Mouse (Mus musculus) embryonic facial prominence, embryonic 10.5 days (tissue): ENCODE data around the gene Esrrg. TPM values are rescaled to one million over a fixed set of nuclear protein-coding genes. Genes with fewer than 3 reads are reported as not detected.

Experiments
- DNase-seq: peaks from one replicate; pipeline ENCODE4 v3.0.0-alpha.2; 2017; ENCODE audit warnings: low spot score
- H3K27ac ChIP-seq: fragments of 300-500 bp; sonication (generic); replicated peaks from 2 replicates; pipeline ENCODE4 v1.5.1; 2016; ENCODE audit warnings: mild to moderate bottlenecking
- H3K27me3 ChIP-seq: fragments of 300-500 bp; sonication (generic); replicated peaks from 2 replicates; pipeline ENCODE4 v1.6.1; 2016; ENCODE audit warnings: low read depth, mild to moderate bottlenecking; ENCODE audit not compliant: poor library complexity, severe bottlenecking
- H3K36me3 ChIP-seq: fragments of 300-500 bp; sonication (generic); replicated peaks from 2 replicates; pipeline ENCODE4 v1.6.1; 2016; ENCODE audit warnings: mild to moderate bottlenecking, moderate library complexity
- H3K4me1 ChIP-seq: fragments of 300-500 bp; sonication (generic); 2 replicates; pipeline ENCODE4 v1.6.1; 2016
- H3K4me3 ChIP-seq: fragments of 300-500 bp; sonication (generic); 2 replicates; pipeline ENCODE4 v1.5.1; 2016; ENCODE audit warnings: mild to moderate bottlenecking, moderate library complexity
- H3K9me3 ChIP-seq: fragments of 300-500 bp; sonication (generic); 2 replicates; pipeline ENCODE4 v1.6.1; 2016; ENCODE audit warnings: mild to moderate bottlenecking
- WGBS: fragments of 180-500 bp; shearing (Covaris S2); methylation state at CpG from one replicate; pipeline ENCODE4 v1.1.7; 2016; 5-methylcytosine and 5-hydroxymethylcytosine counted together
- polyA plus RNA-seq: library from polyadenylated mRNA; unstranded; fragments of >200 nt; fragmentation: Nextera tagmentation; extraction: Ambion mirVana; gene quantifications from 2 replicates; pipeline ENCODE4 v1.2.1, GENCODE M21; 2016

Esrrg gene
- polyA plus RNA-seq, 1 experiment from 2014 or later: 1.1 TPM

DNA sequence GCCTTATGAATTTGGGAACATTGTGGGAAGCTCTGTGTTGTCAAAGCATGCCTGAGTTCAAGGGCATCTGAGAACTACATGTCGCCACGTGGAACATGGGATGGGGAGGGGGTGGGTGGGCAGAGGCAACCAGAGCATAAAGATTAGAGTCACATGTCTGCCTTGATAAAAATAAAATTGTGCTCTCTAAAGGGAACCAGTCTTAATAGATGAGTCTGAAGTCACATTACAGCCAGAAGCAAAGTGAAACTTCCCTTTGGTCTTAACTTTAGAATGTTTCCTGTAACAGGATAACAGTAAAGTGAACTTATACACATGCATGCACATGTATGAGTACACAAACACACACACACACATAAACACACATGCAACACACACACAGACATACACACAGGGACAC, 545.1 kb downstream of the Esrrg start:
- H3K4me3 ChIP-seq: no peak overlapping the region
- DNase-seq: no peak
- WGBS: 73% methylated on average over 2 of the region's 2 CpGs
- no peaks in the 10 kb centered on the region for H3K36me3 ChIP-seq
- H3K9me3 ChIP-seq: no peaks in the 10 kb centered on the region
- no peaks in the 10 kb centered on the region for H3K27me3 ChIP-seq
- H3K4me1 ChIP-seq: no peaks in the 10 kb centered on the region
- H3K27ac ChIP-seq: no peak overlapping the region

- no peaks in the 10 kb centered on the region for H3K9me3 ChIP-seq
- WGBS: 66% methylated on average over 14 of the region's 14 CpGs
These were observed 546.0 kb downstream of the Esrrg start for GRCm38 (mm10) chr1:188154466-188155110.

DNA sequence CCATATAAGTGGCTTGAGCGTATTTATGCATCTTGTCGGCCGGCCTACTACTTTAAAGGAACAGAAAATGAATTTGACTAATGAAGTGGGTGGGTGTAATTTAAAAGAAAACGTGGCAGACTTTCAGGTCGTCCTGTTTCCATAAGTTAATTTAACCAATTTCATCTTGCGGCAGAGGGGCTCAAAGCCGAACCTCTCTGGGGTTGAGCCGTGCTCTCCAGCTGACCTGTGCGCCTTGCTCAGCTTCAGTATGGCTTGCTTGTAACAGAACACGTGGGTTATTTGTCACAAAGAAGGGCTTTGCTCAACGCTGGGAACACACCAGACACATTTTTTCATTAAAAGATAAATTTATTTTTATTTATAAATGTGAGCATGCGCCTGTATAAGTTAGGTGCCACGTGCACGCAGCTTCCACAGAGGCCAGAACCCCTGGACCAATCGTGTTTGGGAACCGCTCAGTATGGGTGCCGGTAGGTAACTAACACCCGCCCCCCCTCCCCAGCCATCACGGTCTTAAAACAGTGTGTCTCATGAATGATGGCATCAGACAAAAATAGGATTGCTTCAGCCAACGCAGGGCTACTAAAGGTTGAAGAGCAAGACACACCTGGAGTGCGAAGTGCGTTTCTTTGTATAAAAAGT, 546.7 kb downstream of the Esrrg start:
- Histone ChIP-seq H3K9me3 (no peaks in the 10 kb centered on the region), H3K36me3 (no peaks in the 10 kb centered on the region), H3K27me3 (no peaks in the 10 kb centered on the region), H3K4me3 (no peak overlapping the region), H3K4me1 (no peaks in the 10 kb centered on the region), H3K27ac (no peak overlapping the region)
- DNase-seq: no peak
- WGBS: 81% methylated on average over 22 of the region's 22 CpGs

More at GRCm38 (mm10) chr1:188154466-188155110, 546.0 kb downstream of the Esrrg start:
- Histone ChIP-seq H3K27ac (no peak overlapping the region), H3K4me3 (0 out of 2 replicates have a peak overlapping the region, but pooled peaks have one; percentile 18), H3K4me1 (no peaks in the 10 kb centered on the region), H3K36me3 (no peaks in the 10 kb centered on the region), H3K27me3 (no peaks in the 10 kb centered on the region)
- no peak for DNase-seq

GRCm38 (mm10) chr1:188156520-188156919, 547.9 kb downstream of the Esrrg start:
- WGBS: 97% methylated on average over 5 of the region's 5 CpGs
- H3K9me3 ChIP-seq: no peaks in the 10 kb centered on the region
- DNase-seq: no peak
- no peaks in the 10 kb centered on the region for H3K36me3 ChIP-seq
- no peak overlapping the region for H3K4me3 ChIP-seq
- no peak overlapping the region for H3K27ac ChIP-seq
- H3K27me3 ChIP-seq: no peaks in the 10 kb centered on the region
- H3K4me1 ChIP-seq: no peaks in the 10 kb centered on the region

- Histone ChIP-seq H3K9me3 (no peaks in the 10 kb centered on the region), H3K4me3 (no peak overlapping the region), H3K27me3 (no peaks in the 10 kb centered on the region), H3K4me1 (no peaks in the 10 kb centered on the region), H3K27ac (no peak overlapping the region), H3K36me3 (no peaks in the 10 kb centered on the region)
- 94% methylated on average over 7 of the region's 7 CpGs for WGBS
- no peak for DNase-seq
These were observed 548.8 kb downstream of the Esrrg start for GRCm38 (mm10) chr1:188157237-188157955.

GRCm38 (mm10) chr1:188158675-188159074, 550.1 kb downstream of the Esrrg start:
- WGBS: 82% methylated on average over 1 of the region's 1 CpGs
- DNase-seq: no peak
- no peak overlapping the region for H3K27ac ChIP-seq
- H3K4me1 ChIP-seq: no peaks in the 10 kb centered on the region
- H3K9me3 ChIP-seq: no peaks in the 10 kb centered on the region
- no peak overlapping the region for H3K4me3 ChIP-seq
- H3K27me3 ChIP-seq: no peaks in the 10 kb centered on the region
- no peaks in the 10 kb centered on the region for H3K36me3 ChIP-seq

DNA sequence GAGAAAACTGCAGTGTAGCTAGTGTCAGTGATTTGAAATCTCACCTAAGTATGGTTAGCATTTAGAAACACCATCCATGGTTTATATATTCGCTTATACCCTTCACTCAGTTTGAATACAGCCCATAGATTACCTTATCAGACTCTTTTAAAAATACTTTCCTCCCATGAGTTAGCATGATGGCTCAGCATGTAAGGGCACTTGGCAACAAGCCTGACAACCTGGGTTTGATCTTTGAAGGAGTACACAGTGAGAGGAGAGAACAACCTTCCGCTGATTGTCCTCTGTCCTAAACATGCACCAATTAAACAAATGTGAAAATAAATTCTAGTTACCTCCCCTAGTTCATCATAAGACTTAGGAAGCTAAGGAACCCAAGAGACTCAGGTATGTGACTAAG, 550.5 kb downstream of the Esrrg start:
- WGBS: 86% methylated on average over 2 of the region's 2 CpGs
- Histone ChIP-seq H3K4me1 (0 out of 2 replicates have a peak, but pooled peaks cover under 1% of the 10 kb centered on the region), H3K36me3 (no peaks in the 10 kb centered on the region), H3K27me3 (no peaks in the 10 kb centered on the region), H3K27ac (no peak overlapping the region), H3K4me3 (no peak overlapping the region), H3K9me3 (no peaks in the 10 kb centered on the region)
- DNase-seq: no peak

GRCm38 (mm10) chr1:188163058-188163457, 554.5 kb downstream of the Esrrg start:
- H3K4me3 ChIP-seq: no peak overlapping the region
- H3K4me1 ChIP-seq: 0 out of 2 replicates have a peak, but pooled peaks cover 3% of the 10 kb centered on the region
- no peak for DNase-seq
- H3K36me3 ChIP-seq: no peaks in the 10 kb centered on the region
- H3K27me3 ChIP-seq: no peaks in the 10 kb centered on the region
- no peaks in the 10 kb centered on the region for H3K9me3 ChIP-seq
- H3K27ac ChIP-seq: no peak overlapping the region

- Histone ChIP-seq H3K36me3 (no peaks in the 10 kb centered on the region), H3K27me3 (no peaks in the 10 kb centered on the region), H3K9me3 (no peaks in the 10 kb centered on the region), H3K4me3 (no peak overlapping the region), H3K4me1 (0 out of 2 replicates have a peak, but pooled peaks cover 3% of the 10 kb centered on the region), H3K27ac (no peak overlapping the region)
- 58% methylated on average over 6 of the region's 6 CpGs for WGBS
- no peak for DNase-seq
These were observed 555.7 kb downstream of the Esrrg start for GRCm38 (mm10) chr1:188164251-188164650.

GRCm38 (mm10) chr1:188173859-188174258, 565.3 kb downstream of the Esrrg start:
- WGBS: 70% methylated on average over 1 of the region's 1 CpGs
- Histone ChIP-seq H3K27me3 (no peaks in the 10 kb centered on the region), H3K9me3 (no peaks in the 10 kb centered on the region), H3K27ac (no peak overlapping the region), H3K4me3 (no peak overlapping the region), H3K36me3 (no peaks in the 10 kb centered on the region), H3K4me1 (no peaks in the 10 kb centered on the region)
- DNase-seq: no peak

GRCm38 (mm10) chr1:188182951-188183350, 574.4 kb downstream of the Esrrg start:
- 92% methylated on average over 5 of the region's 5 CpGs for WGBS
- no peaks in the 10 kb centered on the region for H3K9me3 ChIP-seq
- H3K4me1 ChIP-seq: peaks cover 11% of the 10 kb centered on the region; the same call in 1 of the 2 replicates
- H3K36me3 ChIP-seq: no peaks in the 10 kb centered on the region
- H3K27ac ChIP-seq: no peak overlapping the region
- H3K27me3 ChIP-seq: no peaks in the 10 kb centered on the region
- no peak for DNase-seq
- H3K4me3 ChIP-seq: no peak overlapping the region

- DNase-seq: no peak
- Histone ChIP-seq H3K27me3 (no peaks in the 10 kb centered on the region), H3K9me3 (no peaks in the 10 kb centered on the region), H3K4me3 (no peak overlapping the region), H3K4me1 (peaks cover 11% of the 10 kb centered on the region; the same call in 1 of the 2 replicates), H3K36me3 (no peaks in the 10 kb centered on the region), H3K27ac (no peak overlapping the region)
- 79% methylated on average over 17 of the region's 17 CpGs for WGBS
These were observed 578.0 kb downstream of the Esrrg start for GRCm38 (mm10) chr1:188186440-188187117.
